Mouse (Mus musculus) right cerebral cortex, adult 2 months (tissue): ENCODE data around the gene Ccdc60.

Source experiments
- DNase-seq, 2 experiments: peaks; one replicate each; pipeline ENCODE4 v3.0.0; 2021 to 2022; ENCODE audit warnings: low spot score in 2 of 2

The Ccdc60 gene

GRCm38 (mm10) chr5:116271511-116272227 lies 17.1 kb downstream of the Ccdc60 start:
- DNase-seq, result no peak

- no peak for DNase-seq
Observed at GRCm38 (mm10) chr5:116269212-116270145, 19.3 kb downstream of the Ccdc60 start.

GRCm38 (mm10) chr5:116262689-116263088 lies 26.1 kb downstream of the Ccdc60 start:
- no peak for DNase-seq

GRCm38 (mm10) chr5:116261944-116262343 lies 26.8 kb downstream of the Ccdc60 start:
- no peak for DNase-seq

GRCm38 (mm10) chr5:116260356-116260755 lies 28.4 kb downstream of the Ccdc60 start:
- DNase-seq, result no peak

- no peak for DNase-seq
Observed at GRCm38 (mm10) chr5:116258321-116258860, 30.4 kb downstream of the Ccdc60 start.

- no peak for DNase-seq
Observed at GRCm38 (mm10) chr5:116253914-116254313, 34.9 kb downstream of the Ccdc60 start.

GRCm38 (mm10) chr5:116252186-116252585 lies 36.6 kb downstream of the Ccdc60 start:
- DNase-seq, result no peak

GRCm38 (mm10) chr5:116246642-116247041 lies 42.1 kb downstream of the Ccdc60 start:
- DNase-seq, result no peak

GRCm38 (mm10) chr5:116244476-116244875 lies 44.3 kb downstream of the Ccdc60 start:
- DNase-seq, result no peak

- no peak for DNase-seq
Observed at GRCm38 (mm10) chr5:116243622-116244021, 45.2 kb downstream of the Ccdc60 start.

GRCm38 (mm10) chr5:116231841-116232643 lies 56.7 kb downstream of the Ccdc60 start:
- DNase-seq, result peak; percentile 72 to 80

GRCm38 (mm10) chr5:116228414-116228813 lies 60.4 kb downstream of the Ccdc60 start:
- DNase-seq, result no peak

GRCm38 (mm10) chr5:116224023-116224422 lies 64.8 kb downstream of the Ccdc60 start:
- no peak for DNase-seq

GRCm38 (mm10) chr5:116221916-116222315 lies 66.9 kb downstream of the Ccdc60 start:
- no peak for DNase-seq

GRCm38 (mm10) chr5:116219288-116219687 lies 69.5 kb downstream of the Ccdc60 start:
- DNase-seq, result no peak

- DNase-seq, result no peak
Observed at GRCm38 (mm10) chr5:116212706-116213105, 76.1 kb downstream of the Ccdc60 start.

GRCm38 (mm10) chr5:116209378-116210091 lies 79.2 kb downstream of the Ccdc60 start:
- no peak for DNase-seq

- peak; percentile 31 for DNase-seq
Observed at GRCm38 (mm10) chr5:116208741-116209368, 79.9 kb downstream of the Ccdc60 start.

- DNase-seq, result no peak
Observed at GRCm38 (mm10) chr5:116202692-116203091, 86.1 kb downstream of the Ccdc60 start.
